Mouse (Mus musculus) liver, postnatal 0 days (tissue): ENCODE data around the gene Trpc4.
A peak's percentile ranks its signal among the peaks of the same experiment; 100 is the strongest.

ENCODE experiments used
- CTCF ChIP-seq: sonication (generic); IDR thresholded peaks from 2 replicates; pipeline ENCODE4 v1.5.1; 2016; ENCODE audit warnings: antibody characterized with exemption, low read depth
- EP300 ChIP-seq: IDR thresholded peaks from 2 replicates; pipeline ENCODE4 v1.6.1; 2016; ENCODE audit warnings: antibody characterized with exemption, low read depth, mild to moderate bottlenecking

DNA sequence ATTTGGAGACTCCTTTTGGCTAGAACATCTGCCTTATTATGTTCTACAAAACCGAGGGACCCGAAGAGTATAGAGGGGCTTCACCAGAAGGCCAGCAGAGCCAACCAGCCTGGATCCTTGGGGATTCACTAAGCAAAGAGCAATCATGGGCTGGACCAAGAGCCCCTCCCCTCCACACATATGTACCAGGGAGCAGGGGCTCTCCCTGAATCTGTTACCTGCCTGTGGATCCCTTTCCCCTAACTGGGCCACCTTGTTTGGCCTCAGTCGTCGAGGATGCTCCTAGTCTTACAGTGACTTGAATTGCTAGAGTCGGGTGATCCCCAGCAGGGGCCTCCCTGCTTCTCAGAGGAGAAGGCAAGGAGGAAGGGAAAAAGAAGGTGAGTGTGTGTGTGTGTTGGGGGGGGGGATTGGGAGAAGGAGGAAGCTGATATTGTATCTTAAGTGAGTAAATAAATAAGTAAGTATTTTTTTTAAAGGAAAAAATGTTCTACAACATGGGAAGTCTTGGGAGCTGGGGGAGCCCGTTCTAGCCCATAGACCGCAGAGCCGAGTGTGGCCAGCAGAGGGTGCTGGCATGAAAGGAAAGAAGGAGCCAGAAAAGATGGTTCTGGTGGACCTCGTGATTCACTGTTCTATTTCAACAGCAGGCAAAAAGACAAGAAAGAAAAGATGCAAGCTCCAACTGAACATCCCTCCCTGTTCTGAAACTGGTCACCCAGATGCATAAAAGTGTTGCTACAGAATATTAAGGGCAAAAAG lies 197.2 kb downstream of the Trpc4 start:
- TF ChIP-seq CTCF (peak; percentile 81), EP300 (no peak)
